Mouse (Mus musculus) hindbrain, embryonic 15.5 days (tissue): ENCODE measurements at regions not wholly inside any gene's neighbourhood (a gene's known extent, or its start where the extent isn't known, plus 50 kb on each side); places are given as distances from the start of the nearest gene placed in this dataset.

Experiments used
- ATAC-seq: fragments of 200-750 bp; cut with Nextera tagmentation; 2 replicates; pipeline ENCODE4 v1.8.0; 2017; ENCODE audit warnings: low read depth, moderate number of reproducible peaks, moderate TSS enrichment; ENCODE audit not compliant: low FRiP score
- H3K27ac ChIP-seq: fragments of 300-500 bp; sonication (generic); replicated peaks from 2 replicates; pipeline ENCODE4 v1.5.1; 2015; ENCODE audit warnings: mild to moderate bottlenecking, inconsistent platforms
- H3K27me3 ChIP-seq: fragments of 300-500 bp; sonication (generic); 2 replicates; pipeline ENCODE4 v1.6.1; 2015; ENCODE audit warnings: control low read depth, inconsistent platforms
- H3K36me3 ChIP-seq: fragments of 300-500 bp; sonication (generic); 2 replicates; pipeline ENCODE4 v1.6.1; 2015; ENCODE audit warnings: control low read depth, inconsistent platforms
- H3K4me1 ChIP-seq: fragments of 300-500 bp; sonication (generic); replicated peaks from 2 replicates; pipeline ENCODE4 v1.6.1; 2015; ENCODE audit warnings: control low read depth, inconsistent platforms
- H3K4me2 ChIP-seq: fragments of 300-500 bp; sonication (generic); 2 replicates; pipeline ENCODE4 v1.6.1; 2015; ENCODE audit warnings: moderate library complexity, mild to moderate bottlenecking, inconsistent platforms
- H3K4me3 ChIP-seq: fragments of 300-500 bp; sonication (generic); 2 replicates; pipeline ENCODE4 v1.5.1; 2015; ENCODE audit warnings: mild to moderate bottlenecking, inconsistent platforms
- H3K9ac ChIP-seq: fragments of 300-500 bp; sonication (generic); 2 replicates; pipeline ENCODE4 v1.6.1; 2015; ENCODE audit warnings: inconsistent platforms
- H3K9me3 ChIP-seq: fragments of 300-500 bp; sonication (generic); 2 replicates; pipeline ENCODE4 v1.6.1; 2016; ENCODE audit warnings: control low read depth, inconsistent platforms
- WGBS: fragments of 180-500 bp; shearing (Covaris S2); methylation state at CpG from one replicate; pipeline ENCODE4 v1.1.7; 2015; 5-methylcytosine and 5-hydroxymethylcytosine counted together

DNA sequence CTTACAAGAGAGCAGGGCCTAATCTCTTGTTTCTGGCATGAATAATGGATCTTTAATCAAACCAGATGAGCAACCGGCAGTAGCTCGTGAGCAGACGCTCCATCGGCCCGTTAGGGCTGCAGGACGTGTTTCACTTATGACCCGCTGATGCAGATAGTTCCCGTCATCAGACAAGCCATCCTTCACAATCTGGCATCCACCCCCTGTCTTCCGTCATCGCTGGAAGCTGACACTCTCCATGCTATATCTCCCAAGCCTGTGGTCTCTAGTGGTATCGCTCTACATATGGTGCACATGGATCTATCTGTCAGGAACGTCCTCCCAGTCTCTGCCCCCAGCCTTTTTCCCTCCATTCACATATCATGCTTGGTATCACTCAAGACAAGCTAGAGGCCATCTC is 137.0 kb downstream of the Hlx start:
- H3K36me3 ChIP-seq = no peaks in the 10 kb centered on the region
- H3K4me3 ChIP-seq = no peak overlapping the region
- no peaks in the 10 kb centered on the region for H3K9me3 ChIP-seq
- no peak overlapping the region for H3K9ac ChIP-seq
- H3K4me1 ChIP-seq = no peaks in the 10 kb centered on the region
- 74% methylated on average over 12 of the region's 12 CpGs for WGBS
- no peak overlapping the region for H3K4me2 ChIP-seq
- no peak for ATAC-seq
- no peak overlapping the region for H3K27ac ChIP-seq
- H3K27me3 ChIP-seq = no peaks in the 10 kb centered on the region

DNA sequence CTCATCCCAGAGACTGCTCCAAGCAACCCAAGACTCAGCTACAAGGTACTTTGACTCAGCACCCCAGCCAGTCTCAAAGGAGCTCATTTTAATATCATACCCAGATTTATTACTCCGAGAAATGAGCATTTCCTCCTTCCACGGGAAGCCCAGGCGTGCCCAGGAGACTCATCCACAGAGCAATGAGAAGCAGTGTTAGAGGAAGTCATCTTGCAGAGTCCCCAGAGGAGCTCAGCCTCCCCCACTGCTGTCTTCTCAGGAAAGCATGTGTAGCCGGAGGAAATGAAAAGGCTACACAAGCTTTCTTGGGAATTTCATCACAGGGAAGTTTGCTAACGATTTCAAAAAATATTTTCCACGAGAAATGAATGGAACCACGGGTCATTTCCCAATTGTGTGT is 141.8 kb downstream of the Hlx start:
- Histone ChIP-seq H3K4me3 (no peak overlapping the region), H3K9me3 (no peaks in the 10 kb centered on the region), H3K4me1 (no peaks in the 10 kb centered on the region), H3K36me3 (no peaks in the 10 kb centered on the region), H3K27ac (no peak overlapping the region), H3K9ac (no peak overlapping the region), H3K27me3 (no peaks in the 10 kb centered on the region), H3K4me2 (no peak overlapping the region)
- no peak for ATAC-seq
- 71% methylated on average over 7 of the region's 7 CpGs for WGBS

GRCm38 (mm10) chr1:184589277-184589676 is 143.1 kb downstream of the Hlx start:
- no peak overlapping the region for H3K4me2 ChIP-seq
- H3K9ac ChIP-seq = no peak overlapping the region
- no peaks in the 10 kb centered on the region for H3K9me3 ChIP-seq
- 81% methylated on average over 4 of the region's 4 CpGs for WGBS
- no peak overlapping the region for H3K4me3 ChIP-seq
- no peaks in the 10 kb centered on the region for H3K4me1 ChIP-seq
- H3K36me3 ChIP-seq = no peaks in the 10 kb centered on the region
- ATAC-seq = no peak
- H3K27ac ChIP-seq = no peak overlapping the region
- no peaks in the 10 kb centered on the region for H3K27me3 ChIP-seq

DNA sequence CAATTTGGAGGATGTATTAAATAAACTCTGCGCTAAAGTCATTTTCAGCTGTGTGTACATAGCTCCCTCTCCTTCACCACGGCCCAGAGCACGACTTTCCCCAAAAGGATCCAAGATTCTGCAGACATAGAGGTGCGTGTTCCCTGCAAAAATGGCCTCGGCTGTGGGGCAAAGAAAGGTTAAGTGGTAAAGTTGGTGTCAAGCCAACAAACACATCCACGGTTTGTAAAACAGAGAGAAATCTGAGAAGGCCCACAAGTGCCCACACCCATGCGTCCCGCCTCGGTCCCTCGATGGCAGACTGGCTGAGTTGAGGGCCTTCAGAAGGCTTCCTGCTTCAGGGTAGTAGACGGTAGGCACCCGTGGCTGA is 147.9 kb downstream of the Hlx start:
- no peak overlapping the region for H3K4me3 ChIP-seq
- no peaks in the 10 kb centered on the region for H3K27me3 ChIP-seq
- no peaks in the 10 kb centered on the region for H3K4me1 ChIP-seq
- H3K27ac ChIP-seq = no peak overlapping the region
- 80% methylated on average over 12 of the region's 12 CpGs for WGBS
- no peaks in the 10 kb centered on the region for H3K9me3 ChIP-seq
- no peaks in the 10 kb centered on the region for H3K36me3 ChIP-seq
- H3K4me2 ChIP-seq = no peak overlapping the region
- H3K9ac ChIP-seq = no peak overlapping the region
- no peak for ATAC-seq

DNA sequence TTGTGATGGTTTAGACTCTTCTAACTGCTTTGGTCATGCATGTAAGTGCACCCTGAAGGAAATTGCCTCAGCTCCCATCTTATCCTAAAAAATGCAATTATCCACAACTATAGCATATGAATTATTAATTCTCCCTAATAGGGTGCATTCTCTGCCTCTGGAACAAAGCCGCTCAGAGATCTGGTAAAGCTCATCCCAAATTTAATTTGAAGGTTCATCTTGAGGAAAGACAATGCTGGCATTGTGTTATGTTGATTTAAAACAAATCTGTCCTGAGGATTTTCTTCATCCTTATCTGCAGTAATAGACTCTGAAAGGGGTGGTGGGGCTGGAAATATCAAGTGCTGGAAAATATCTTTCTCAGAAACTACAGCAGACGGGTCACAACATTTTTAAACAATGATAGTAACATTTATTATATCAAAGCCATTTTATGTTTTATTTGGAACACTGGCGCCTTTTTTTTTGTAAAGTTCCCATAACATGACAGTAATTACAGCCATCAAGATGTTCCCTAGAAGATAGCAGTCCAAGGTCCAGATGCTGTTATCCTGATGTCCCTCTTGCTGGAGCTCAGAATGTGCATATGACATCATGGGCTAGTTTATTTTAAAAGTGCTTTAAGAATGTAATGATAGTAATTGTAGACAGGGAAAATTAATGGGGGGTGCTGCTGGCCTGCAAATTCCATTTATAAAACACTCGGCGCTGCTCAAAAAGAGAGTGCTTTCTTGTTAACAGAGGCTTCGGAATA is 148.5 kb downstream of the Hlx start:
- no peak for ATAC-seq

DNA sequence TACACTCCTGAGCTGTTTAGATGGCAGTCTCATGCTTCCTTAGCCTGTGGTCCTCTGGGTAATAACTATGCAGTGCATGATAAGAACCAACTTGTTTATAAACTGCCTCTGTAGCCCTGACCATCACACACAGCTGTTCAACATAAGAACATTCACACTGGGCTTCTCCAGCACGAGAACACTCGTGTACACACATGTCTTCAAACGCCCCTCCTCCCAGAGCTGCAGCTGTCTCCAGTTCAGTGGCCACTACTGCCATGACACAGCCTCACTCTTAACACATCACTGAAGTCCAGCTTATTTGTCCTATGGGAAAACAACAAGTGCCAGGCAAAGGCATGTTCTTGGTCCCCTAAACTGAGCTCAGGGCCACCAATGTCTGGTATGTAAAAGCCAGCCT is 152.9 kb downstream of the Hlx start:
- Histone ChIP-seq H3K4me3 (no peak overlapping the region), H3K27me3 (no peaks in the 10 kb centered on the region), H3K4me2 (no peak overlapping the region), H3K36me3 (no peaks in the 10 kb centered on the region), H3K9me3 (no peaks in the 10 kb centered on the region), H3K9ac (no peak overlapping the region), H3K4me1 (no peaks in the 10 kb centered on the region), H3K27ac (no peak overlapping the region)
- no peak for ATAC-seq
- whole genome bisulfite sequencing = 85% methylated on average over 3 of the region's 3 CpGs

More for the DNA sequence above, 148.5 kb downstream of the Hlx start:
- Histone ChIP-seq H3K4me2 (no peak overlapping the region), H3K27ac (no peak overlapping the region), H3K9me3 (no peaks in the 10 kb centered on the region), H3K4me3 (no peak overlapping the region), H3K9ac (no peak overlapping the region), H3K27me3 (no peaks in the 10 kb centered on the region), H3K4me1 (no peaks in the 10 kb centered on the region), H3K36me3 (no peaks in the 10 kb centered on the region)
- 74% methylated on average over 6 of the region's 6 CpGs for WGBS

GRCm38 (mm10) chr1:184576527-184576926 is 155.9 kb downstream of the Hlx start:
- H3K27ac ChIP-seq = no peak overlapping the region
- 85% methylated on average over 7 of the region's 7 CpGs for WGBS
- no peaks in the 10 kb centered on the region for H3K27me3 ChIP-seq
- H3K4me3 ChIP-seq = no peak overlapping the region
- no peaks in the 10 kb centered on the region for H3K36me3 ChIP-seq
- no peaks in the 10 kb centered on the region for H3K9me3 ChIP-seq
- H3K4me2 ChIP-seq = no peak overlapping the region
- ATAC-seq = no peak
- no peaks in the 10 kb centered on the region for H3K4me1 ChIP-seq
- no peak overlapping the region for H3K9ac ChIP-seq

DNA sequence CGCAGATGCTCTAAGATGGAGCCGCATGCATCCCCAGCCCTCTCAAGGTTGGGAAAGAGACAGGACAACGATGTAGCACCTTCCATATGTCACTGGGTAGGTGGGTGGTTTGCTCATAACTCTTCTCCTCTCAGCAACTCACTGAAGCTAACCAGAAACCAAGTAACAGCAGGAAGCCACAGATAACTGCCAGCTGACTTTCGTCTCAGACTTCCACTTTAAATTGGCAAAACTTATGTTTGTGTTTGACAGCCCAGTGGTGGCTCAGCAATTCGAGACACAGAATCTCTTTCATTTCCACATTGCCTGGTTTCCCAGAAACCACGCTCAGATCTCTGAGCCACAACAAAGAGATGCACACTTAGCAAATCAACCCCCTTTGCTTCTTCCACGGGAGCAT is 159.1 kb downstream of the Hlx start:
- Histone ChIP-seq H3K4me3 (no peak overlapping the region), H3K4me1 (no peaks in the 10 kb centered on the region), H3K9ac (no peak overlapping the region), H3K27me3 (no peaks in the 10 kb centered on the region), H3K4me2 (no peak overlapping the region), H3K27ac (no peak overlapping the region), H3K36me3 (no peaks in the 10 kb centered on the region), H3K9me3 (no peaks in the 10 kb centered on the region)
- 71% methylated on average over 7 of the region's 7 CpGs for WGBS
- no peak for ATAC-seq

GRCm38 (mm10) chr1:184570681-184571080 is 161.7 kb downstream of the Hlx start:
- H3K9ac ChIP-seq = no peak overlapping the region
- no peak for ATAC-seq
- no peaks in the 10 kb centered on the region for H3K27me3 ChIP-seq
- H3K4me2 ChIP-seq = no peak overlapping the region
- no peaks in the 10 kb centered on the region for H3K4me1 ChIP-seq
- H3K27ac ChIP-seq = no peak overlapping the region
- no peaks in the 10 kb centered on the region for H3K36me3 ChIP-seq
- H3K9me3 ChIP-seq = no peaks in the 10 kb centered on the region
- H3K4me3 ChIP-seq = no peak overlapping the region
- WGBS = 87% methylated on average over 5 of the region's 5 CpGs

GRCm38 (mm10) chr1:184562926-184563325 is 169.5 kb downstream of the Hlx start:
- WGBS = 93% methylated on average over 4 of the region's 4 CpGs
- ATAC-seq = no peak
- Histone ChIP-seq H3K36me3 (no peaks in the 10 kb centered on the region), H3K4me2 (no peak overlapping the region), H3K27ac (no peak overlapping the region), H3K27me3 (no peaks in the 10 kb centered on the region), H3K4me3 (no peak overlapping the region), H3K4me1 (no peaks in the 10 kb centered on the region), H3K9ac (no peak overlapping the region), H3K9me3 (no peaks in the 10 kb centered on the region)

DNA sequence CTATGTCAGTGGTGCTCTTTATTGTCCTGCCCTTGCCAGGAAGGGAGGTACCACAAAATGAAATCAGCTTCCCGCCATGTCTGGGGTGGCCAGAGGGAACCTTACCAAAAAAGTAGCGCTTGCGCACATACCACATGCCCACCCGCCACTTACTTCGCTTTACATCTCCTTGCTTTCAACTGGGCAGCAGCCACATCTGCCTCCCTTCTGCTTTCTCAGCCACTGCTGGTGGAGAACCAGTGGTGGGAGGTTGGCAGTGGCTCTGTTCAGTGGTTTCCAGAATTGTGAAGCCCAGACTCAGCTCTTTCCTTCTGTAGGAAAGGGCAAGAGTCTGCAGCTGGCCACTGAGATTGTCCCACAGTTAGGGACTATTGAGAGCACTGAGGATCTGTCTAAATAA is 170.2 kb downstream of the Hlx start:
- Histone ChIP-seq H3K27me3 (no peaks in the 10 kb centered on the region), H3K9me3 (no peaks in the 10 kb centered on the region), H3K4me1 (no peaks in the 10 kb centered on the region), H3K4me3 (no peak overlapping the region), H3K9ac (no peak overlapping the region), H3K36me3 (no peaks in the 10 kb centered on the region), H3K4me2 (no peak overlapping the region), H3K27ac (no peak overlapping the region)
- 93% methylated on average over 5 of the region's 5 CpGs for WGBS
- no peak for ATAC-seq

DNA sequence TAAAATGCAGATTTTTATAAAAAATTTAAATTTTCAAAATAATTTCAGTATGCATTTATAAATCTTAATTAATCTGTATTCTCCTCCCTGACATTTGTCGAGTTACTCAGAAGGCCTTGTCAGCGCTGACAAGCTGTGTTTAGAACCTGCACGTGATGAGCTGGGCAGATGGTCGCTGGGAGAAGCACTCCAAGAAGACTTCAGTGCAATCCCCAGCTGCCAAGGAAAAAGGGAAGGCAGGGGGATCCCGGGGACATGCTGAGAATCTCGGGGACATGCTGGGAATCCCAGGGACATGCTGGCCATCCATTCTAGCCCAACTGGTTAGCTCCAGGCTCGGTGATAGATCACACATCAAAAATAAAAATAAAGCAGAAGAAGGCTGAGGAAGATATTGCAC is 172.9 kb downstream of the Hlx start:
- H3K27ac ChIP-seq = no peak overlapping the region
- no peak for ATAC-seq
- H3K27me3 ChIP-seq = no peaks in the 10 kb centered on the region
- H3K36me3 ChIP-seq = no peaks in the 10 kb centered on the region
- no peak overlapping the region for H3K9ac ChIP-seq
- no peak overlapping the region for H3K4me3 ChIP-seq
- H3K9me3 ChIP-seq = no peaks in the 10 kb centered on the region
- no peaks in the 10 kb centered on the region for H3K4me1 ChIP-seq
- 66% methylated on average over 7 of the region's 7 CpGs for WGBS
- no peak overlapping the region for H3K4me2 ChIP-seq

- Histone ChIP-seq H3K9me3 (no peaks in the 10 kb centered on the region), H3K9ac (no peak overlapping the region), H3K4me3 (no peak overlapping the region), H3K27ac (no peak overlapping the region), H3K27me3 (no peaks in the 10 kb centered on the region), H3K36me3 (no peaks in the 10 kb centered on the region), H3K4me1 (no peaks in the 10 kb centered on the region), H3K4me2 (no peak overlapping the region)
- no peak for ATAC-seq
Measured at GRCm38 (mm10) chr1:184553791-184554190, 178.6 kb downstream of the Hlx start.
